Mouse (Mus musculus) stomach, postnatal 0 days (tissue): ENCODE measurements around the gene Igfbp1.

Experiments
- CTCF ChIP-seq: IDR thresholded peaks from 2 replicates; pipeline ENCODE4 v1.5.1; 2016; ENCODE audit warnings: antibody characterized with exemption, low read depth, mild to moderate bottlenecking, moderate library complexity
- EP300 ChIP-seq: optimal IDR thresholded peaks from 2 replicates; pipeline ENCODE3; 2016; ENCODE audit warnings: antibody characterized with exemption

DNA sequence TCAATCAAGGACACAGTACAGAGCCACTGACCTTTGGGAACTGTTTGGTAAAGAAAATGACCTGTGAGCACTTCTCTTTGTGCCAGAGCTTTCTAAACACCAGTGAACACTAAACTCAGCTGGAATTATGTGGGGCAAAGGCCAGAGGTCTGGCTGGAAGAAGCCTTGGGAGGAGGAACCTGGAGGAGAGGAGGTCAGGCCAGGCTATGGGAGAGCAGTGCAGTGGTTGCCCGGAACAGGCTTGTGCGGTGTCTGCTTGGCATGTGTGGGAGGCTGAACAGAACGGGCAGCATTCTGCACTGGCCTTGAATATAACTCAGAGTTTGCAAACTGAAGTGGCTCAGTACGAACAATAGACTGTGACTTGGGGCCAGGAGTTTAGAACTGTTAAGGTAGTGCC, 32.4 kb downstream of the Igfbp1 start:
- no peak for TF ChIP-seq EP300
- no peak for TF ChIP-seq CTCF
